Mouse (Mus musculus): ENCODE measurements around the gene Gm49320.
A peak's percentile ranks its signal among the peaks of the same experiment; 100 is the strongest.

Gene Gm49320

DNA sequence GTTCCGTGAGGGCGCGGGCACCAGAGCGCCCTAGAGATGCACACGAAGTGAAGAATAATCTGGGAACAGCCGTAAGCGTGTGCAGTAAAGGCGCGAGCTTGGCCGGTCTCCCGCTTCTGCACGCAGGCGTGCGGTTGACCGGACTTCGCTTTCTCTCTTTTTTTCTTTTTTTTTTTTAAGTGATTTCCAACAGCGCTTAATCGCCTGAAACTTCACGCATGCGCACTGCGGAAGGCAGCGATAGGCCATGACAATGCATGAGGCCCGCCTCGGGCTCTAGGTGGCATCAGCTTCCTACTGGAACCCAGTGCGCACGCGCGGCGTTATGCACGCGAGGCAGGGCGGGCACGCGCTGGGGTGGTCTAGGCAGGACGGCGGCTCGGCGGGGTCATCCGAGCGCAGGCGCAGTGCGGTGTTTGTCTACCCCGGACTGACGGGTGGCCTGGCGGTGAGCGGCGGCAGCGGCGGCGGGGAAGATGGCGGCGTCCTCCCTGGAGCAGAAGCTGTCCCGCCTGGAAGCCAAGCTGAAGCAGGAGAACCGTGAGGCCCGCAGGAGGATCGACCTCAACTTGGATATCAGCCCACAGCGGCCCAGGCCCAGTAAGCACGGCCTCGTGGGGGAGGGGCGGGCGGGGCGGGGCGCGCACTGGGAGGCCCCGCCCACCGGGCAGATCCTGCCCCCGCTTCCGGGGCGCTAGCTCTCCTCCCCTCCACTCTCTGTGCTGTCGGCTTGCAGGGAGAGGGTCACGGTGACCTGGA is at the start of gene Gm49320, which contains the start of gene Map2k7:
Gene Gm49320, plus strand, starts transcription at position 432 of the 759 bp plus-strand sequence.
Gene Map2k7, plus strand, starts transcription at position 307 of the 759 bp plus-strand sequence.
- DNase-seq (ENCODE audit: low spot score in 2 of 2) = peak; percentile 100

DNA sequence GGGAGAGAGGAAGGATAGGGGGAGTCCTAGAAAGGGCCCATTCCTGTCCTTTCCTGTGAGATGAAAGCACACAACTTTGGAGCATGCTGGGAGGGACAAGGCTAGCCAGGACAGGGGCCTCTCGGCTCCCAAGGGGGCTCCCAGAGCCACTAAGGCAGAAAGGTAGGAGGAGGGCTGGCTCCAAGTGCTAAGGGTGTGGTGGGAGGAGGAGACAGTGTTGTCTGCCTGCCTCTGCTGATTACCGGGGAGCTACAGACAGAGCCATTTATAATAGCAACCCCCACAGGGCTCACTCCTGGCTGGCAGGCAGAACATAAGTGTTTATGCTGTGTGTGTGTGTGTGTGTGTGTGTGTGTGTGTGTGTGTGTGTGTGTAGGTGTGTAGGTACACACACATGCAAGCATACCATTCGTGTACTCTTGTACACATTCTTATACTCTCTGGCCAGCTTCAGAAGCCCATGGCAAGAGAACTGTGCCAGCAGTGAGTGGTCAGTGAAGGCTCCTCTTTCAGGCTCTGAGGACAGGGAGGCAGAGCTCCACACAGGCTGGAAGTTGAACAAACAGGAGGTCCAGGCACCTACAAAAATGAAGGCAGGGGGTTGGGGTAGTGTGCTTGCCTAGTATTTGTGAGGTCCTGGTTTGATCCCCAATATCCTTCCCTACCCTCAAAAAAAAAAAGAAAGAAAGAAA is 49.5 kb upstream of the Gm49320 start:
- DNase-seq (ENCODE audit: low spot score in 2 of 2) = no peak

DNA sequence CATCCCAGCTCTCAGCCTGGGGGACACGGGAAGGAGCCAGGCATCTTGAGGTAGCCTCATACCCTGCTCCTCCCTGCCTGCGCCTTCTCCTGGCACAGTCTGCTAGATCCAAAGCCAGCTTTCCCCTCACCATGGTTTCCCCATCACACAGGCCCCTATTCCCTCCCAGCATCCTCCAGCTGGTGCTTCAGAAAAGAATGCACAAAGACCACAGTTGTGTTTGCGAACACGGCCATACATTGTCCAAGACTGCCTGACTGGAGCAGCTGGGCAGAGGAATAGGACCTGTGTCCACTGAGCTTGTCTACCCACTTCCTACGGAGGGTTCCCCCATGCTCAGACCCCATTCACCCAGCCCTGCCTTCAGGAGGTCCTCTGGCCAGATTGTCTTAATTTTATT is 46.4 kb upstream of the Gm49320 start:
- no peak for DNase-seq (ENCODE audit: low spot score in 2 of 2)

DNA sequence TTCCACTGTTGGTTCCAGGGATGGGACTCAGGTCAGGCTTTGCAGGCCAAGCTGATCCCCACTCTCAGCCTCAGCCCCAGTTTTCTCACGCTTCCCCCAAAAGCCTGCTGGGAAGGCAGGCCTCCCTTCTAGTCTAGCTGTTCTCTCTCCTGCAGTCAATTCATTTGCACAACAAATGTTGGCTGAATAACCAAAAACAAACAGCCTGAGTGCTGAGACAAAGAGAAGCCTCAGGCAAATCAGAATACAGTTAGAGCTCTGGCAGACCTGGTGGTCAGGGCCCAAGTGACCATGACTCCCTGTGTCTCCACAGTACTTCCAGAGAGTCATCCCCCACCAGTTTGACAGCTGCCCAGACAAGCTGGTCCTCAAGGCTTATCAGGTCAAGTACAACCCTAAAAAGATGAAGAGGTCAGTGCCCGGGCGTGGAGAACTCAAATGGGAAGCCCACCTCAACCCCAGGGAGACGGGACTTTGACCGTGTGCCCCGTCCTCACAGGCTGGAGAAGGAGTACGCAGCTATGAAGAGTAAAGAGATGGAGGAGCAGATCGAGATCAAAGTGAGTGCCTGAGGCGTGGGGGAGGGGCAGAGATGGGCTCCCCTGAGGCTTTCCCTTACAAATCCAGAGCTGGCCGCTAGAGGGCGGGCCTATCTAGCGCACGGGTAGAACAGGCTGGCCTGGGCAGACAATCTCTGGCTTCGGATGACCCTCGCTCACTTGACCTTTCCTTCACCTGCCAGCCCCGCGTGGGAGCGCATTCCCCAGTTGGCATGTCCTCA is 45.7 kb upstream of the Gm49320 start:
- peak; percentile 74 to 90 for DNase-seq (ENCODE audit: low spot score in 2 of 2)

DNA sequence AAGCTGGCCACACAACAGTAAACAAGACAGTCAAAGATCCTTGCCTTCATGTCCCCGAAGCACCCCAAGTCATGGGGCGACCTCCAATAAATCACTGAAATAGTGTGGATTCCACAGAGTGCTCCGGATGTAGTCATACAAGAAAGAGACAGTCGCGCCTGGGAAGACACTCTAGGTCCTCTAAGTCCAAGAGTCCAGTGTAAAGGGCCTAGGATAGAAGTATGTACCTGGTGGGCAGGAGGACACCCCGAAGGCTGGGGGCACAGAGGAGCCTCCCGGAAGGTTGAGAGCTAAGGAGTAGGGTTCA is 45.1 kb upstream of the Gm49320 start:
- no peak for DNase-seq (ENCODE audit: low spot score in 2 of 2)

DNA sequence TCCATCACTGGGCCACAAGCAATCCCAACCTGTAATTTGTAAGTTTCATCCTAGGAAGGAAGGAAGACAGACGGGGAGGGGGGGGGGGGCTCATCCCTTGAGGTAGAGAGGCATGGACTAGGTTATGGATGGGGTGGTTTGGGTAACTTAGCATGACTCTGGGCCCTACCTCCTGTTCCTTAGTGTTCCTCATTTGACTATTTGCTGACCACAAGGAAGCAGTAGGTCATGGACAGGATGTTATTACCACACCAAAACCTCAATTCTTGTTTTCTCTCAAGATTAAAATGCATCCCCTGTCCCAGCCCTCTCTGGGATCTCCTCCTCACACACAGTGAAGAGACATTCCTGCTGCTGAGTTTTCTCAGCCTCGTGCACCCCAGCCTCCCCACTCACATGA is 37.3 kb upstream of the Gm49320 start:
- DNase-seq (ENCODE audit: low spot score in 2 of 2) = no peak

DNA sequence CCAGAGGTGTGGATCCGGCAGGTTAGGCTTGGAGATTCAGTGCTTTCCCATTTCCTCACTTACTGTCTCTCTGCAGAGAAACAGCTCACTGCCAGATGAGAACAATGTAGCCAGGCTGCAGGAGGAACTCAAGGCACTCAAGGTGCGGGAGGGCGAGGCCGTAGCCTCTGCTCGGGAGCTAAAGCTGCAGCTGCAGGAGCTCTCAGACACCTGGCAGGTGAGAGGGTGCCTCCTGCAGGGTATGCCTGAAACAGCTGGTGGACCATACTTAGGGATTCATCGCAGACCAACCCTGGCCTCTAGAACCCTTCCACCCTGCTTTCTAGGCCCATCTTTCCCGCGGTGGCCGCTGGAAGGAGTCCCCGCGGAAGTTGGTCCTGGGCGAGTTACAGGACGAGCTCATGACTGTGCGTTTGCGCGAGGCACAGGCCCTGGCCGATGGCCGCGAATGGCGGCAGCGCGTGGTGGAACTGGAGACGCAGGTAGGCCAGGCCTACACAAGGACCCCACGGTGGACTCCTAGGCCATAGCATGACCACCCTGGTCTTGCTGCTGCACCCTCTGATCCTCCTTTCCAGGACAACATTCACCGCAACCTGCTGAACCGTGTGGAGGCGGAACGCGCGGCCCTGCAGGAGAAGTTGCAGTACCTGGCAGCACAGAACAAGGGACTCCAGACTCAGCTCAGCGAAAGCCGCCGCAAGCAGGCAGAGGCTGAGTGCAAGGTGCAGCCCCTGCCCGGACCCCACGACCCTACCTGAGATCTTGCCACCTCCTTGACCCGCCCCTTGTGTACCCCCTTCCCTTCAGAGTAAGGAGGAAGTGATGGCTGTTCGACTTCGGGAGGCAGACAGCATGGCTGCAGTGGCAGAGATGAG is 33.2 kb upstream of the Gm49320 start:
- DNase-seq (ENCODE audit: low spot score in 2 of 2) = no peak

DNA sequence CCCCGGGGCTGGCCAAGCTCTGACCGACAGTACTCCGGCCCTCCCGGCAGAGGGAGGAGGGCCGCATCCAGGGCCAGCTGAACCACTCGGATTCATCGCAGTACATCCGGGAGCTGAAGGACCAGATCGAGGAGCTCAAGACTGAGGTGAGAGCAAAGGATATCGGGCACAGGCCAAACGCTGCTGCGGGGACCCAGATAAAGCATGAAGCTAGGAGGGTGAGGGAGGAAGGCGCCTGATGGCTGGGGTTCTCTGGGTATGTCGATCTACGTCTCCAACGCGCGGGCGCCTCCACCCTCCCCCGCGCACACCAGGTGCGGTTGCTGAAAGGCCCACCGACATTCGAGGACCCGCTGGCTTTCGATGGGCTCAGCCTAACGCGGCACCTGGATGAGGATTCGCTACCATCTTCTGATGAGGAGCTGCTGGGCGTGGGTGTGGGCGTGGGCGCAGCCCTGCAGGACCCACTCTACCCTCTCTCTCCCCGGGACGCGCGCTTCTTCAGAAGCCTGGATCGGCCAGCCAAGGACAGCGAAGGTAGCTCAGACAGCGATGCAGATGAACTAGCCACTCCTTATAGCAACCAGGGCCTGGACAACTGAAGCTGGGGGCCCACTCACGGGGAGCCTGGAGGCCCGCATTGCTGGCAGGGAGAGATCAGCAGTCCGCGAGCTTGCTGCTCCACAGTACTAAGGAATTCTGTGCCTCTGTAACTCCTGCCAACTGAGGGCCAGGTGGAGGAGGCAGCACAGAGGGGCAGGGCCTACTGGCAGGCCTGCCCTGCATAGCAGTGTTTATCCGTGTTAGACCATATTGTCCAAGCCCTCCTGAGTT is 32.3 kb upstream of the Gm49320 start:
- no peak for DNase-seq (ENCODE audit: low spot score in 2 of 2)

DNA sequence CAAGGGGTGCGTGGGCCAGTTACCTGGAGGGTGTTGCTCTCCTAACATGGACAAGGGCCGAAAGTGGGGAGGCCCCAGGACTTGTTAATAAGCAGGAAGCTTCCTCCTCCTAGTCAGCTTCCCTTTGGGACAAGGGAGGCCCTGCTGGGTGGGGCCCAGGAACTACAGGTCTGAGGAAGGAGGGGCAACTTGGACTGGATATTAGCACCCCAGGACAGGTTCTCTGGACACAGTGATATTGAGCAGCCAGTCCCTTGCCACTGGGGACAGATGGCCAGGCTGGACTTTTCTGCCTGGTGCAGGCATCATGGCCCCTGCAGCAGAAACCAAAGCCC is 31.7 kb upstream of the Gm49320 start:
- no peak for DNase-seq (ENCODE audit: low spot score in 2 of 2)

DNA sequence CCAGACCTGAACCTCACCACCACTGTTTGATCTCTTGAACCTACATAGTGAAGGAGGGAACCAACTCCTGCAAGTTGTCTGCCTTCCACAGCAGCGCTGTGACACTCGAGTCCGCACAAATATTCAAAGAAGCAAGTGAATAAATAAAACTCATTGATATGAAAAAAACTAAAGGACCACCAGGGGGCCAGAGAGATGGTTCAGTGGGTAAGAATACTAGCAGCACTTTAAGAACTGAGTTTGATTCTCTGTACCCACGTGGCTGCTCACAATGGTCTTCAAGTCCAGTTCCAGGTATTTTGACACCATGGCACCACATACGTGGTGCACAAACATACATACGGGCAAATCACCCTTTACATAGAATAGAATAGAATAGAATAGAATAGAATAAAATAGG is 27.6 kb upstream of the Gm49320 start:
- DNase-seq (ENCODE audit: low spot score in 2 of 2) = no peak

DNA sequence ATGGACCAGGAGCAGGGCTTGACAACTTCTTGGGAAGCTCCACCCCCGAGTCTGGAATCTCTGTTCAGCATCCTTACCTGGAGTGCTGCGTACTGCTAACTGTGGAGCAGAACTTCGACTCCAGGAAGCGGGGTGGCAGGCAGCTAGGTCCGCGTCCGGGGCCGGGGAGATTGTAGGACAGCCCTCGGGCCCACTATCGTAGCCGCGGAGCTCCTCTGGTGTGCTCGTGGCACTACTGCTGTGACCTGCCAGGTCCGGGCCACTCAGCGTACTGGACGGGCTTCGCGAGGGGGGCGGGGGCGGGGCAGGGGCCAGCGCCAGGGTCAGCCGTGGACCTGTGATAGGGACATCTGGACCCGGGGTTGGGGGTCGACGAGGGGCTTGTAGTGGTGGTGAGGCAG is 25.9 kb upstream of the Gm49320 start:
- DNase-seq (ENCODE audit: low spot score in 2 of 2) = no peak

DNA sequence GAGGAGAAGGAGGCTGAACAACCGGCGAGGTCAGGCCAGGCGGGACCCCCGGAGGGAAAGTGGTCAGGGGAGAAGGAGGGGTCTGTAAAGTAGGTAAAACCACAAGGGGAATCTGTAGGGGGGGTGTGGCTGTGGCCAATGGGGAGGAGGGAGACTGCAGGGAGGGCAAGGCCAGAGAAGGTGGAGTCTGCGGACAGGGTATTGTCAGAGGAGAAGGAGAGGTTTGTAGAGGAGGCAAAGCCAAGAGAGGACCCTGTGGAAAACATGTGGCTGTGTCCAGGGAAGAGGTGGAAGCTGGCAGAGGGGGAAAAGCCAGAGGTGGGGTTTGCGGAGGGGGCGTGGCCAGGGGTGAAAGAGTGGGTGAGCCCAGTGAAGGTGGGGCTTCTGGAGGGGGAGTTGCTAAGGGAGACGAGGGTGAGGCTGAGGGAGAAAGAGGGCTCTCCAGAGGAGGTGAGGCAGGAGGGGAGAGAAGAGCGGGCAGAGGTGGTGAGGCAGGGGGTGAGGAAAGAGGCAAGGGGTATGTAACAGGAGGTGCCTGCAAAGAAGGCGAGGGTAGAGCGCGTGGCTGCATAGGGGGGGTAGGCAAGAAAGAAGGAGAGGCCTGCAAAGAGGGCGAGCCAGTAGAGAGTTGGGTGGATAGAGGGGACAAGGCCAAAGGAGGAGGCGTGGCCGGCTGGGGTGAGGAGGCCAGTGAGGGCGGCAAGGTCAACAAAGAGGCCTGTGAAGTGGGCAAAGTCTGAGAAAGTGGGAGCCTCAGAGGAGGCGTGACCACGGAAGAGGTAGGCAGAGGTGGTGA is 25.3 kb upstream of the Gm49320 start:
- DNase-seq (ENCODE audit: low spot score in 2 of 2) = peak; percentile 59 to 75

DNA sequence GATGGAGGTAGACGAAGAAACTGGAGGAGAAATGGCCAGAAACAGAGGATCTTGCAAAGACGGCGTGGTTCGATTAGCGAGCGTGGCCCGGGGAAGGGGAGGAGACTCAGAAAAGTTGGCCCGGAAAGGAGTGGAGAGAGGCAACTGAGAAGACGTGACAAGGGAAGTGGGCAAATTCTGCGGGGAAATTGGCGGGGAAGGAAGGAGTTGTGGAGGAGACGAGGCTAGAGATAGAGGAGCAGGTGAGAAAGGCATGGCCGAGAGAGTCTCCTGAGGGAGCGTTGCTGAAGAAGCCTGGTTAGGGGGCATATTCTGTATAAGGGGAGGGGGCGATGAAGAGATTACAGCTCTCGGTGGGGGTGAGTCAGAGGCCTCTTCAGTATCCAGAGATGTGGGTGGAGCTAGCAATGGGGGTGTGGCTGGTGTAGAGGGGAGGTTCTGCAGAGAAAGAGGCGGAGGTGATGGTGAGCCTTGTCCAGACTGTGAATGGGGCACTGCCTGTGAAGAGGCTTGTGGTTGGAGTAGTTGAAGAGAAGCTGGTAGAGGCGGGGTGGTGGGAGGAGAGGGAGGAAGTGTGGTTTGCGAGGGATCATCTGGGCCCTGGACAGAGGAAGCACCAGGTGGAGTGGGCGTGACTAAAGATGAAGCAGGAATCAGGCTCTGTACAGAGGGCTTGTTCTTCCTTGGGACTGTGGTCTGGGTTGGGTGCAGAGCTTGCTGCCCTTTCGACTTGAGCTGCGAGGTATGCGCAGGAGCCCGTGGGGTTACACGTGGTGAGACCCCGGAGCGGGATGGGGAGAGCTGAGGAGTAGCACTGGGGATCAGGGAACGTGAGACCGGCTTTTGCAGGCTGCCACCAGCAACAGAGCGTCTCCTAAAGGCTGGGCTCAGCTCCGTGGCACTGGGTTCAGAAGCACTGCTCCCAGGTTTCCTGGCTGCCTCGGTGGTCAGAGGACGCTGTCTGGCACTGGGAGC is 24.4 kb upstream of the Gm49320 start:
- peak; percentile 54 to 65 for DNase-seq (ENCODE audit: low spot score in 2 of 2)

DNA sequence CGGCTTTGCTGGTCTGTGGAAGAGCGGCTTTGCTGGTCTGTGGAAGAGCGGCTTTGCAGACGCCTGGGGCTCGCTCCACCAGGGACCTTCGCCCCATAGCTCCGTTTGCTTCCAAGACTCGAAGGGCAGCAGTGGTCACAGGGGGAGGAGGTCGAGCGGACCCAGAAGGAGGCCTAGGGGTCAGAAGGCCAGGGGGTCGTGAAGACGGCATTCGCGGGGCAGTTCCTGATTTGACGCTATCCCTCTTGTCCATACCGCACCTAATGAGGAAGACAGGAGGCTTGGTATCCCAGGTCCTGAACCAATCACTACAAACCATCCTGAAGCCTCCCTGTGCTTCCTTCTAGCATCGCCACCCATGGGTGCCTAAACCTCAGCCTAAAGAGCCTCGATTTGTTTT is 22.4 kb upstream of the Gm49320 start:
- no peak for DNase-seq (ENCODE audit: low spot score in 2 of 2)

DNA sequence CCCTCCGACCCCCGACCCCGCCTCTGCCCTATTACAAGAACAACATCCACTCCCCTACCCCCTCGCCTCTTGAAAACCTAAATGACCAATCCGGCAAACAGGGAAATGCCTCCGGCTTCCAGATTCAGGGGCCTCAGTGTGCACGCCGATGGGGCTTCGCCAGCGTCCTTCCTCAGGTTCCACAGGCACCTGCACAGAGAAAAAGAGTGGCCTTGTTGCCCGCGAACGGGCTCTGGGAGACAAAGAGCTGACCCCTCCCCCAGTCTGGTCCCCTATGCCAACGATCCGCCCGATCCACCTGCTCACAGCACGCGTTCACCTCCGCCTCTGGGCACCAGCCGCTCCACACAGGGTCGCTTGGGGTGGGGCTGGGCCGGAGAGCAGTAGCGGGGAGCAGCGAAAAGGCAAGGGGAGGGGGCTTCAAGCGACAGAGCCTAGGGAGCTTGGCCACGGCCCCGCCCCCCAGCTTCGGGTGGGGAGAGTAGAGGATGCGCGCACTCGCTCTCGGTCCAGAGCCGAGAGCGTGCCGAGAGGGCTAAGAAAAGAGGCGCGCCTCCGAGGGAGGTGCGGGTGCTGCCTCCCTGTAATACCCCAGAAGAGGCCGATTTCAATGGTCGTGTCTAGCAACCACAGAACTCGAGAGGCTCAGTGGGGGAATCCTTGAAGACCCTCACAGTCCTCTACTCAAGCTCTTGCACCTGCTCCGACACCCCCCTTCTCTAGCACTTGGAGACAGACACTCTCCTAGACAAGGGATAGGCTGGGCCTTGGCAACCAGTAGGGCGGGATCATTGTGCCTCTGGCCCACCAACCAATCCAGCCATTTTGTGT is 21.7 kb upstream of the Gm49320 start, which contains the start of gene Prr36:
Gene Prr36, minus strand, starts transcription at position 669 of the 831 bp plus-strand sequence.
- no peak for DNase-seq (ENCODE audit: low spot score in 2 of 2)

DNA sequence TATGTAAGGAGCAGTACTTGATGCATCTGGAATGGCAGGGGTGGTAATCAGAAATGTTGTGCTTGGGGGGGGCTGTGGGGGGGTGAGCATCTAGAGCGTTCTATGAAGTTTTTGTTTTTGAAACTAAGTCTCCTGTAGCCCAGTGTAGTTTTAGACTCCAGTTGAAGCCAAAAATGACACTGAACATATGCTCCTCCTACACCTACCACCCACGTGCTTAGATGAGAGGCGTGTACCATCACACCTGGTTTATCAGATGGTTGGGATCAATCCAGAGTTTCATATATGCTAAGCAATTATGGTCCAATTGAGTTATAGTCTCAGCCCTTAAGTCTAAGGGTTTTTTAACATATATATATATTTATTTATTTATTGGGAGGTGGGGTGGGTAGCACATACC is 19.0 kb upstream of the Gm49320 start:
- DNase-seq (ENCODE audit: low spot score in 2 of 2) = no peak

DNA sequence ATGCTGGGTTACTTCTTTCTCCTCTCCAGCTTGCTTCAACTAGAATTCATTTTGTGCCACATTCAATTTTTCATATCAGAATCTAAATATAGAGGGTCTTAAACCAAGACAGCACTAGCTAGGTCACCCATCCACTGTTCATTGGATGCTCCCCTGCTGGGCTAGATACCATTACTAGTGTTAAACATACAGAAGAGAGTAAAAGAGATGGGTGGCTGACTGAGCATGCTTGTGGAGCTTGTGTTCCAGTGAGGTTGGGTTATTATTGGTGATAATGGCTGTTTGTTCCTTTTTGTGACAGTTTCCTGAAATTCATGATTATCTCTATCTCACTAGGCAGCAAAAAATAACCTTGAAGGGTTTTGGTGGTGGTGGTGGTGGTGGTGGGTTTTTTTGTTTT is 16.6 kb upstream of the Gm49320 start:
- no peak for DNase-seq (ENCODE audit: low spot score in 2 of 2)

DNA sequence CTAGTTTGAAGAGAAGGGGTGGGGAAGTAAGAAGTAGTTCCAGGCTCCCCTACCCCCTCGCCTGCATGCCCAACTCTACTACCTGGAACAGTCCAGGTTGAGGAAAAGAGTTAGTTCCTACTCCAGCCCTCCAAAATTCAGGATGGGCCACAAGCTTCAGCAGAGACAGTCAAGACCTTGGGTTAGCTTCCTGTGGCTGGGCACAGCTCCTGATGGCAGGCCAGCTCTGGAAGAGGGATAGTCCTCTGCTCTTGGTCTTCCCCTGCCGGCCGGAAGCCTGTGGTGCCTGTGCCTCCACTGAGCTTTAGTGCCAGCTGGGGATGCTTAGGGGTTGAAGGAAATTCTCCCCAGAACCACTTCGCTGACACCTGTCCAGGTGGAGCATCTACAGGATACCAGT is 12.3 kb upstream of the Gm49320 start:
- DNase-seq (ENCODE audit: low spot score in 2 of 2) = no peak

Measured in urinary bladder, postnatal 4 days (tissue).